Mouse (Mus musculus) MEL (cell line): ENCODE data around the gene Pigk. TPM values are rescaled to one million over a fixed set of nuclear protein-coding genes. Genes with fewer than 3 reads are reported as not detected.

ENCODE experiments used
- DNase-seq: peaks from one replicate; pipeline ENCODE4 v3.0.0; 2011; ENCODE audit warnings: low read depth, low spot score
- H3K27ac ChIP-seq: 2 replicates; pipeline ENCODE4 v1.5.1; 2012; ENCODE audit warnings: low read depth, mild to moderate bottlenecking, control low read depth, low read length, moderate library complexity; ENCODE audit not compliant: control insufficient read depth
- H3K27me3 ChIP-seq, 2 experiments: fragments of 150-350 bp in 1 of 2; sonication (generic) in 1 of 2; 2 replicates each; pipeline ENCODE4 v1.6.1; 2012; ENCODE audit warnings: low read length in 2 of 2, mild to moderate bottlenecking in 2 of 2, improper control_type of control experiment in 1 of 2, moderate library complexity in 1 of 2; ENCODE audit not compliant: insufficient read depth in 2 of 2, control insufficient read depth in 1 of 2
- H3K36me3 ChIP-seq, 2 experiments: 2 replicates each; pipeline ENCODE4 v1.6.1; 2012 to 2014; ENCODE audit warnings: low read length in 2 of 2, improper control_type of control experiment in 1 of 2, inconsistent platforms in 1 of 2, mild to moderate bottlenecking in 1 of 2; ENCODE audit not compliant: insufficient read depth in 2 of 2, control insufficient read depth in 1 of 2
- H3K4me1 ChIP-seq, 2 experiments: fragments of 150-350 bp in 1 of 2; sonication (generic) in 1 of 2; 2 replicates each; pipeline ENCODE4 v1.6.1; 2012; ENCODE audit warnings: low read length in 2 of 2, improper control_type of control experiment in 1 of 2, mild to moderate bottlenecking in 1 of 2; ENCODE audit not compliant: insufficient read depth in 2 of 2, control insufficient read depth in 1 of 2
- H3K4me3 ChIP-seq, 2 experiments: fragments of 150-350 bp in 1 of 2; sonication (generic) in 1 of 2; 2 replicates each; pipeline ENCODE4 v1.5.1; 2012; ENCODE audit warnings: low read depth in 2 of 2, low read length in 2 of 2, mild to moderate bottlenecking in 2 of 2, moderate library complexity in 2 of 2, control low read depth in 1 of 2, improper control_type of control experiment in 1 of 2; ENCODE audit not compliant: control insufficient read depth in 1 of 2, insufficient read depth in 1 of 2
- H3K79me2 ChIP-seq: 2 replicates; pipeline ENCODE4 v1.6.1; 2012; ENCODE audit warnings: mild to moderate bottlenecking, low read length, moderate library complexity; ENCODE audit not compliant: control insufficient read depth, poor library complexity, insufficient read depth
- H3K9ac ChIP-seq: 2 replicates; pipeline ENCODE4 v1.6.1; 2012; ENCODE audit warnings: low read depth, mild to moderate bottlenecking, control low read depth, low read length, moderate library complexity; ENCODE audit not compliant: control insufficient read depth, poor library complexity, severe bottlenecking
- H3K9me3 ChIP-seq: fragments of 150-350 bp; sonication (generic); replicated peaks from 2 replicates; pipeline ENCODE4 v1.6.1; 2012; ENCODE audit warnings: mild to moderate bottlenecking, low read length, improper control_type of control experiment, moderate library complexity; ENCODE audit not compliant: insufficient read depth
- CHD2 ChIP-seq: IDR thresholded peaks from 2 replicates; pipeline ENCODE4 v1.6.1; 2011; ENCODE audit warnings: low read length, improper control_type of control experiment
- CTCF ChIP-seq, 3 experiments: IDR thresholded peaks in 2 of 3; conservative IDR thresholded peaks in 1 of 3; 2 replicates each; pipeline ENCODE4 v1.5.1; 2011 to 2012; ENCODE audit warnings: low read length in 3 of 3, low read depth in 2 of 3, mild to moderate bottlenecking in 2 of 3, improper control_type of control experiment in 1 of 3, inconsistent platforms in 1 of 3, mixed read lengths in 1 of 3, moderate library complexity in 1 of 3; ENCODE audit not compliant: control insufficient read depth in 1 of 3, insufficient read depth in 1 of 3, poor library complexity in 1 of 3, severe bottlenecking in 1 of 3
- E2F4 ChIP-seq: IDR thresholded peaks from 2 replicates; pipeline ENCODE4 v1.6.1; 2011; ENCODE audit warnings: low read depth, low read length, improper control_type of control experiment, borderline replicate concordance
- EP300 ChIP-seq, 2 experiments: IDR thresholded peaks; 2 replicates each; pipeline ENCODE4 v1.6.1; 2011; ENCODE audit warnings: improper control_type of control experiment in 2 of 2, low read length in 2 of 2, low read depth in 1 of 2, mild to moderate bottlenecking in 1 of 2
- MEF2A ChIP-seq: IDR thresholded peaks from 2 replicates; pipeline ENCODE4 v1.6.1; 2014; ENCODE audit warnings: low read depth, mild to moderate bottlenecking, inconsistent platforms, low read length, improper control_type of control experiment; ENCODE audit not compliant: poor library complexity, insufficient replicate concordance, severe bottlenecking; ENCODE audit errors: extremely low read depth
- MYC ChIP-seq: IDR thresholded peaks from 2 replicates; pipeline ENCODE4 v1.6.1; 2011; ENCODE audit warnings: low read depth, mild to moderate bottlenecking, low read length, improper control_type of control experiment, moderate library complexity
- NRF1 ChIP-seq: IDR thresholded peaks from 2 replicates; pipeline ENCODE4 v1.6.1; 2014; ENCODE audit warnings: low read depth, mild to moderate bottlenecking, inconsistent platforms, low read length, improper control_type of control experiment, moderate library complexity; ENCODE audit not compliant: poor library complexity, insufficient read depth, severe bottlenecking
- POLR2A ChIP-seq, 2 experiments: IDR thresholded peaks; 2 replicates each; pipeline ENCODE4 v1.6.1; 2011 to 2012; ENCODE audit warnings: low read length in 2 of 2, mild to moderate bottlenecking in 2 of 2, control low read depth in 1 of 2, improper control_type of control experiment in 1 of 2, low read depth in 1 of 2, moderate library complexity in 1 of 2; ENCODE audit not compliant: control insufficient read depth in 1 of 2, insufficient read depth in 1 of 2, poor library complexity in 1 of 2
- POLR2AphosphoS5 ChIP-seq: IDR thresholded peaks from 2 replicates; pipeline ENCODE4 v1.6.1; 2012; ENCODE audit warnings: low read depth, borderline replicate concordance, mild to moderate bottlenecking, inconsistent platforms, low read length, moderate library complexity, mixed read lengths
- RCOR1 ChIP-seq: IDR thresholded peaks from 2 replicates; pipeline ENCODE4 v1.6.1; 2012; ENCODE audit warnings: low read depth, mild to moderate bottlenecking, inconsistent platforms, low read length, improper control_type of control experiment
- SIN3A ChIP-seq: IDR thresholded peaks from 2 replicates; pipeline ENCODE4 v1.6.1; 2012; ENCODE audit warnings: low read length, improper control_type of control experiment, inconsistent platforms
- SMC3 ChIP-seq: IDR thresholded peaks from 2 replicates; pipeline ENCODE4 v1.6.1; 2011; ENCODE audit warnings: low read depth, low read length, improper control_type of control experiment
- TAL1 ChIP-seq: IDR thresholded peaks from 2 replicates; pipeline ENCODE4 v1.6.1; 2012; ENCODE audit warnings: mild to moderate bottlenecking, inconsistent platforms, low read length, moderate library complexity, mixed read lengths
- TCF12 ChIP-seq: IDR thresholded peaks from 2 replicates; pipeline ENCODE4 v1.6.1; 2014; ENCODE audit warnings: low read depth, mild to moderate bottlenecking, inconsistent platforms, low read length, improper control_type of control experiment, moderate library complexity
- USF2 ChIP-seq, 2 experiments: IDR thresholded peaks; 2 replicates each; pipeline ENCODE4 v1.6.1; 2011 to 2012; ENCODE audit warnings: improper control_type of control experiment in 2 of 2, low read length in 2 of 2, borderline replicate concordance in 1 of 2, inconsistent platforms in 1 of 2, low read depth in 1 of 2, mild to moderate bottlenecking in 1 of 2; ENCODE audit not compliant: insufficient read depth in 1 of 2
- polyA plus RNA-seq, 2 experiments: library from polyadenylated mRNA; stranded (reverse) in 1 of 2; unstranded in 1 of 2; fragments of >175 nt in 1 of 2; fragments of >200 nt in 1 of 2; gene quantifications; 2 replicates each; pipeline versions ENCODE4 v1.2.1 to v1.2.4; 2012; ENCODE audit warnings: low replicate concordance in 2 of 2, low read depth in 1 of 2; ENCODE audit not compliant: insufficient read length in 2 of 2, insufficient read depth in 1 of 2, missing spikeins in 1 of 2
- total RNA-seq: library from RNA; depleted of rRNA; stranded (reverse); fragments of 300-350 nt; gene quantifications from 2 replicates; pipeline ENCODE4 v1.2.3, GENCODE M21; 2012

Gene Pigk
- total and polyA plus RNA-seq, 3 experiments, result 14.6 to 17.8 TPM; not detected in 1

GRCm38 (mm10) chr3:152756896-152757295 lies 43.0 kb downstream of the Pigk start:
- H3K27ac ChIP-seq, result no peak overlapping the region
- no peak for TF ChIP-seq SMC3
- TF ChIP-seq MYC, result no peak
- no peak for TF ChIP-seq POLR2AphosphoS5
- peaks cover 0 to 7% of the 10 kb centered on the region in 2 experiments; a peak in 2 of 4 replicates for H3K4me1 ChIP-seq
- H3K27me3 ChIP-seq, result no peaks in the 10 kb centered on the region
- H3K79me2 ChIP-seq, result no peaks in the 10 kb centered on the region
- H3K4me3 ChIP-seq, result no peak overlapping the region
- H3K9ac ChIP-seq, result no peak overlapping the region
- no peaks in the 10 kb centered on the region for H3K9me3 ChIP-seq
- no peak for DNase-seq
- no peaks in the 10 kb centered on the region; a peak in 1 of 4 replicates for H3K36me3 ChIP-seq

DNA sequence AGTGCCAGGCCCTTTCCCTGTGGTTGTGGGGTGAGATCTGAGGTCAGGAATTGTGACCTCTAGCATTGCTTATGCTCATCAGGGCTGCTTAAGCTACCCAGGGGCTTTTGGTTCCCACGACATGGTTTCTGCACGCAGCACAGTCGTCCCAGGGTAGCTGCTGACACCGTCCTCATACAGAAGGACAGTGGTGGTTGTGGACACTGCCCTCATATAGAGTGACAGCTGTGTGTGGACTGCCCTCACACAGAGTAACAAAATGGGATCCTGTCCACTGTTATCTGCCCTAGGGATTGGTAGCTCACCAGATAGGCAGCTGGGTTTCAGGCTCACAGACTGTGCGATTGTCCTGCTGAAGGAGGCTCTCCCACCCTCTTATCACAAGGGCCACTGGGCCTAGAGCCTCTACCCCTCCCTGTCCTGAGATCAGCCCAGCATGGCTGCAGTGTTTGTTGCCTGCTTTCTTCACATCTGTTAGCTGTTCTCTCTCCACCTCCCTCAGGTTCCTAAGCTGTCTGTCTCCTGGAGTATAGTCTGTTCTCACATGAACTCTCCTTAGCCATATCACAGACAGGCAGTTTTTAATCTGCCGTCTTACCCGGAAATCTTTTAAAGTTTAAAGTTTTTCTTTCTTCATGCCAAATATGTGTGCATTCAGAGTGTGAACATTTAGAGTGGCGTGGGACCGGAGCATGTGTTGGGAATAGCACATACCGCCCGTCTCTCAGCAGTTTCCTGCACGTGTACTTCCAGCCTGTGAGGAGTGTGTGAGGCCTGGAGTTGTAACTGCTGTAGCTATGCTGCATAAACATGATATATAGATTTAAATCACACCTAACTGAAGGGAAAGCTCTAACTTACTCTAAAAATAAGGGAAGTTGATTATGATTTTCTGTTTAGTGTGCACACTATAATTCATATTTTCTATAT lies 43.8 kb downstream of the Pigk start:
- H3K27ac ChIP-seq, result no peak overlapping the region
- H3K27me3 ChIP-seq, result no peaks in the 10 kb centered on the region
- peak; percentile 14 for DNase-seq
- TF ChIP-seq NRF1 (no peak), POLR2A (IDR thresholded peaks at IDR 0.05; ENCODE audit: control insufficient read depth in 1 of 2, insufficient read depth in 1 of 2, low read depth in 1 of 2, low read length in 2 of 2, poor library complexity in 1 of 2) (no peak), EP300 (IDR thresholded peaks at IDR 0.05; ENCODE audit: low read depth in 1 of 2, low read length in 2 of 2) (peak; percentile 22 to 45; a peak in 1 of 4 replicates), POLR2AphosphoS5 (no peak), SIN3A (no peak), E2F4 (no peak), TCF12 (no peak), USF2 (IDR thresholded peaks at IDR 0.05; ENCODE audit: borderline replicate concordance in 1 of 2, insufficient read depth in 1 of 2, low read depth in 1 of 2, low read length in 2 of 2) (no peak), RCOR1 (peak; percentile 44; the same call in 1 of the 2 replicates), MYC (no peak), MEF2A (no peak), TAL1 (no peak), CHD2 (no peak), CTCF (IDR thresholded peaks at IDR 0.05 in 2 of 3, conservative IDR thresholded peaks at IDR 0.05 in 1 of 3; ENCODE audit: control insufficient read depth in 1 of 3, insufficient read depth in 1 of 3, low read depth in 2 of 3, low read length in 3 of 3, poor library complexity in 1 of 3, severe bottlenecking in 1 of 3) (no peak)
- no peaks in the 10 kb centered on the region for H3K79me2 ChIP-seq
- no peaks in the 10 kb centered on the region for H3K9me3 ChIP-seq
- H3K9ac ChIP-seq, result no peak overlapping the region
- no peak overlapping the region for H3K4me3 ChIP-seq
- peaks cover 0 to 7% of the 10 kb centered on the region in 2 experiments; a peak in 2 of 4 replicates for H3K4me1 ChIP-seq
- no peaks in the 10 kb centered on the region; a peak in 1 of 4 replicates for H3K36me3 ChIP-seq
